Mouse (Mus musculus) left cerebral cortex, postnatal 25 days (tissue): ENCODE measurements around the gene Bspry. TPM values are rescaled to one million over a fixed set of nuclear protein-coding genes. Genes with fewer than 3 reads are reported as not detected.
"Not testable (repeated sequence)": the region's sequence is repeated elsewhere in the genome, so short reads cannot be mapped to it uniquely, and the experiment has no call there.

ENCODE experiments used
- DNase-seq, 2 experiments: peaks; one replicate each; pipeline ENCODE4 v3.0.0; 2022; ENCODE audit warnings: low spot score in 2 of 2, mixed read lengths in 1 of 2
- intact Hi-C: fragments of 180-260 bp; cut with DNase I; formaldehyde crosslinking; loops from one replicate; pipeline ENCODE4 v1.15.1; 2025
- total RNA-seq, 2 experiments: library from RNA; stranded (reverse); gene quantifications; 2 replicates each; pipeline ENCODE4 v1.2.3; 2021

The Bspry gene
- total RNA-seq, 2 experiments from 2014 or later = 0.34 to 0.53 TPM

- no peak for DNase-seq
- intact Hi-C loops = no loop called here
Observed at GRCm38 (mm10) chr4:62477542-62478244, 2.2 kb upstream of the Bspry start.

- DNase-seq, intact Hi-C loops: not testable (repeated sequence)
Observed at GRCm38 (mm10) chr4:62479593-62479936, 288 bp upstream of the Bspry start.

GRCm38 (mm10) chr4:62480709-62481605 lies 1.1 kb downstream of the Bspry start:
- intact Hi-C loops = no loop called here
- no peak for DNase-seq

- no peak for DNase-seq
- intact Hi-C loops = no loop called here
Observed at GRCm38 (mm10) chr4:62484928-62485327, 5.1 kb downstream of the Bspry start.

GRCm38 (mm10) chr4:62485450-62486161 lies 5.8 kb downstream of the Bspry start:
- intact Hi-C loops = no loop called here
- no peak for DNase-seq

- intact Hi-C loops = no loop called here
- DNase-seq = no peak
Observed at GRCm38 (mm10) chr4:62486162-62486696, 6.4 kb downstream of the Bspry start.

- DNase-seq = no peak
- intact Hi-C loops = no loop called here
Observed at GRCm38 (mm10) chr4:62487172-62487571, 7.3 kb downstream of the Bspry start.

- intact Hi-C loops = no loop called here
- no peak for DNase-seq
Observed at GRCm38 (mm10) chr4:62487914-62488313, 8.1 kb downstream of the Bspry start.

GRCm38 (mm10) chr4:62492682-62493081 lies 12.8 kb downstream of the Bspry start:
- intact Hi-C loops = no loop called here
- DNase-seq = peak in 1 of 2 experiments; percentile 43

GRCm38 (mm10) chr4:62494230-62494629 lies 14.4 kb downstream of the Bspry start:
- DNase-seq = no peak
- intact Hi-C loops = no loop called here

- intact Hi-C loops = no loop called here
- DNase-seq = no peak
Observed at GRCm38 (mm10) chr4:62495946-62496345, 16.1 kb downstream of the Bspry start.

GRCm38 (mm10) chr4:62496815-62497214 lies 17.0 kb downstream of the Bspry start:
- DNase-seq = peak; percentile 62 to 89
- intact Hi-C loops = no loop called here

GRCm38 (mm10) chr4:62500799-62501198 lies 20.9 kb downstream of the Bspry start:
- intact Hi-C loops = loop anchor here (2.0 kb wide), 1 partner anchor 70 kb away; no protein-coding TSS in a partner anchor
- no peak for DNase-seq

GRCm38 (mm10) chr4:62501534-62501933 lies 21.7 kb downstream of the Bspry start:
- intact Hi-C loops = loop anchor here (2.0 kb wide), 1 partner anchor 71 kb away; no protein-coding TSS in a partner anchor
- DNase-seq = no peak

GRCm38 (mm10) chr4:62501964-62502732 lies 22.3 kb downstream of the Bspry start:
- intact Hi-C loops = loop anchor here (2.0 kb wide), 2 partner anchors 31 to 71 kb away; partner anchors contain the start of gene Wdr31
- peak; percentile 89 to 94 for DNase-seq

- DNase-seq = no peak
- intact Hi-C loops = loop anchor here (2.0 kb wide), 1 partner anchor 32 kb away; the partner anchor contains the start of gene Wdr31
Observed at GRCm38 (mm10) chr4:62502969-62503368, 23.1 kb downstream of the Bspry start.

- intact Hi-C loops = loop anchor here (2.0 kb wide), 1 partner anchor 33 kb away; the partner anchor contains the start of gene Wdr31
- no peak for DNase-seq
Observed at GRCm38 (mm10) chr4:62503374-62503970, 23.6 kb downstream of the Bspry start, which contains the start of gene Hdhd3. TSS of gene Hdhd3 (minus strand) at chr4:62503467.

- intact Hi-C loops = no loop called here
- DNase-seq = no peak
Observed at GRCm38 (mm10) chr4:62505991-62506390, 26.1 kb downstream of the Bspry start.
